Comparison of ENCODE assay signal across 8 mouse cellular contexts in genomic region chr5:34637591-34638156, GRCm38 (mm10). TPM values are rescaled to one million over a fixed set of nuclear protein-coding genes. Genes with fewer than 3 reads are reported as not detected.
DNase-seq lines count a peak whose midpoint lies in the region; ATAC-seq and TF ChIP-seq lines count a peak whose summit lies in the region.

No protein-coding gene starts in this region.

- no peaks in the 10 kb centered on the region for H3K27me3 ChIP-seq in kidney, postnatal 0 days (ENCODE audit: insufficient read depth, low read length)
- no peaks in the 10 kb centered on the region for H3K27me3 ChIP-seq in embryonic facial prominence, embryonic 10.5 days (replicated peaks; ENCODE audit: low read depth, poor library complexity, severe bottlenecking)
- no peaks in the 10 kb centered on the region for H3K27me3 ChIP-seq in hindbrain, embryonic 16.5 days (replicated peaks; ENCODE audit: control insufficient read depth, insufficient read depth, low read length)
- no peaks in the 10 kb centered on the region for H3K27me3 ChIP-seq in midbrain, embryonic 15.5 days (replicated peaks)

- peaks cover 49% of the 10 kb centered on the region for H3K36me3 ChIP-seq in kidney, postnatal 0 days (ENCODE audit: insufficient read depth, low read length)
- H3K36me3 ChIP-seq in embryonic facial prominence, embryonic 10.5 days (replicated peaks): peaks cover 81% of the 10 kb centered on the region
- H3K36me3 ChIP-seq in hindbrain, embryonic 16.5 days (ENCODE audit: control insufficient read depth, insufficient read depth, low read length): peaks cover 38% of the 10 kb centered on the region
- peaks cover 38% of the 10 kb centered on the region for H3K36me3 ChIP-seq in midbrain, embryonic 15.5 days (replicated peaks)

- peaks cover 14% of the 10 kb centered on the region; the same call in 1 of the 2 replicates for H3K4me1 ChIP-seq in kidney, postnatal 0 days (replicated peaks; ENCODE audit: insufficient read depth, low read length)
- peaks cover 40% of the 10 kb centered on the region for H3K4me1 ChIP-seq in embryonic facial prominence, embryonic 10.5 days
- H3K4me1 ChIP-seq in hindbrain, embryonic 16.5 days (ENCODE audit: control insufficient read depth, insufficient read depth, low read depth, low read length): peaks cover 17% of the 10 kb centered on the region
- H3K4me1 ChIP-seq in midbrain, embryonic 15.5 days: peaks cover 22% of the 10 kb centered on the region

- H3K4me2 ChIP-seq in kidney, postnatal 0 days (ENCODE audit: low read length): peak overlapping the region; percentile 75; the same call in 1 of the 2 replicates
- no peak overlapping the region for H3K4me2 ChIP-seq in hindbrain, embryonic 16.5 days (ENCODE audit: low read length)
- H3K4me2 ChIP-seq in midbrain, embryonic 15.5 days: peak overlapping the region; percentile 80

- no peak overlapping the region for H3K27ac ChIP-seq in kidney, postnatal 0 days
- H3K27ac ChIP-seq in embryonic facial prominence, embryonic 10.5 days (replicated peaks): peak overlapping the region; percentile 90
- no peak overlapping the region; the same call in 1 of the 2 replicates for H3K27ac ChIP-seq in hindbrain, embryonic 16.5 days (ENCODE audit: low read depth, low read length)
- no peak overlapping the region for H3K27ac ChIP-seq in midbrain, embryonic 15.5 days

- H3K9ac ChIP-seq in kidney, postnatal 0 days (ENCODE audit: low read depth, low read length): 0 out of 2 replicates have a peak overlapping the region, but pooled peaks have one; percentile 62
- peak overlapping the region; percentile 87; the same call in 1 of the 2 replicates for H3K9ac ChIP-seq in hindbrain, embryonic 16.5 days (ENCODE audit: low read depth, low read length)
- no peak overlapping the region for H3K9ac ChIP-seq in midbrain, embryonic 15.5 days

- WGBS in kidney, postnatal 0 days: 85% methylated on average over 7 of the region's 7 CpGs
- 83% methylated on average over 7 of the region's 7 CpGs for WGBS in embryonic facial prominence, embryonic 10.5 days
- 86% methylated on average over 7 of the region's 7 CpGs for WGBS in hindbrain, embryonic 16.5 days
- WGBS in midbrain, embryonic 15.5 days: 83% methylated on average over 7 of the region's 7 CpGs

- DNase-seq in kidney, postnatal 0 days (ENCODE audit: low spot score): no peak
- no peak for DNase-seq in kidney, postnatal 10 days
- no peak for DNase-seq in embryonic facial prominence, embryonic 10.5 days (ENCODE audit: low spot score)
- no peak for DNase-seq in layer of hippocampus, adult 11-12 months (ENCODE audit: low spot score)
- DNase-seq in cerebellum, adult 9-10 months: no peak
- DNase-seq in layer of hippocampus, postnatal 14 days (ENCODE audit: low spot score in 2 of 2): no peak

- no peak for ATAC-seq in kidney, postnatal 0 days (replicated peaks; ENCODE audit: low FRiP score, low read depth)
- no peak for ATAC-seq in hindbrain, embryonic 16.5 days
- no peak for ATAC-seq in midbrain, embryonic 15.5 days (replicated peaks)

- no peaks in the 10 kb centered on the region for H3K9me3 ChIP-seq in kidney, postnatal 0 days (replicated peaks; ENCODE audit: low read length)
- H3K9me3 ChIP-seq in embryonic facial prominence, embryonic 10.5 days: no peaks in the 10 kb centered on the region
- no peaks in the 10 kb centered on the region for H3K9me3 ChIP-seq in hindbrain, embryonic 16.5 days (ENCODE audit: control insufficient read depth, low read length)
- no peaks in the 10 kb centered on the region for H3K9me3 ChIP-seq in midbrain, embryonic 15.5 days

- peak overlapping the region; percentile 50; the same call in 1 of the 2 replicates for H3K4me3 ChIP-seq in kidney, postnatal 0 days (replicated peaks; ENCODE audit: low read depth, low read length)
- H3K4me3 ChIP-seq in embryonic facial prominence, embryonic 10.5 days: peak overlapping the region; percentile 70
- no peak overlapping the region; the same call in 1 of the 2 replicates for H3K4me3 ChIP-seq in hindbrain, embryonic 16.5 days (ENCODE audit: low read length)
- H3K4me3 ChIP-seq in midbrain, embryonic 15.5 days: no peak overlapping the region; the same call in 1 of the 2 replicates

- TF ChIP-seq CTCF in kidney, postnatal 0 days (IDR thresholded peaks at IDR 0.05; ENCODE audit: low read depth): no peak

RNA-seq across cellular contexts. Expression of gene Mfsd10, which starts 0.7 kb away (rescaled TPM):
- polyA plus RNA-seq in kidney, postnatal 0 days (2015; fragmentation: Nextera tagmentation; extraction: Ambion mirVana): 86.9 and 108 TPM in 2 replicates
- 92.1 and 97.6 TPM in 2 replicates for polyA plus RNA-seq in embryonic facial prominence, embryonic 10.5 days (2016; fragmentation: Nextera tagmentation; extraction: Ambion mirVana)
- polyA plus RNA-seq in hindbrain, embryonic 16.5 days (2015; fragmentation: Nextera tagmentation; extraction: Ambion mirVana): 106 and 109 TPM in 2 replicates
- polyA plus RNA-seq in midbrain, embryonic 15.5 days (2015; fragmentation: Nextera tagmentation; extraction: Ambion mirVana): 106 and 118 TPM in 2 replicates
- total RNA-seq in layer of hippocampus, postnatal 14 days (2021): 10 to 100 TPM; 38.0 to 41.7 TPM

RNA-seq across cellular contexts. Expression of gene Nop14, which starts 22.3 kb away (rescaled TPM):
- 22.3 and 22.7 TPM in 2 replicates for polyA plus RNA-seq in kidney, postnatal 0 days (2015; fragmentation: Nextera tagmentation; extraction: Ambion mirVana)
- polyA plus RNA-seq in embryonic facial prominence, embryonic 10.5 days (2016; fragmentation: Nextera tagmentation; extraction: Ambion mirVana): 28.5 and 28.8 TPM in 2 replicates
- polyA plus RNA-seq in hindbrain, embryonic 16.5 days (2015; fragmentation: Nextera tagmentation; extraction: Ambion mirVana): 20.4 and 21.2 TPM in 2 replicates
- polyA plus RNA-seq in midbrain, embryonic 15.5 days (2015; fragmentation: Nextera tagmentation; extraction: Ambion mirVana): 20.2 and 21.1 TPM in 2 replicates
- 10 to 100 TPM; 13.8 to 15.4 TPM for total RNA-seq in layer of hippocampus, postnatal 14 days (2021)

RNA-seq across cellular contexts. Expression of gene Grk4, which starts 22.5 kb away (rescaled TPM):
- 2.2 and 3.6 TPM in 2 replicates for polyA plus RNA-seq in kidney, postnatal 0 days (2015; fragmentation: Nextera tagmentation; extraction: Ambion mirVana)
- polyA plus RNA-seq in embryonic facial prominence, embryonic 10.5 days (2016; fragmentation: Nextera tagmentation; extraction: Ambion mirVana): 1.6 and 2.1 TPM in 2 replicates
- polyA plus RNA-seq in hindbrain, embryonic 16.5 days (2015; fragmentation: Nextera tagmentation; extraction: Ambion mirVana): 3.1 and 3.5 TPM in 2 replicates
- polyA plus RNA-seq in midbrain, embryonic 15.5 days (2015; fragmentation: Nextera tagmentation; extraction: Ambion mirVana): 2.7 and 2.8 TPM in 2 replicates
- total RNA-seq in layer of hippocampus, postnatal 14 days (2021): 1 to 10 TPM; 5.3 to 6.5 TPM

Comparison
In these comparisons a context has a peak if more than half of its experiments do, and no peak if none do; other contexts are left out.
1. H3K4me3 ChIP-seq: peak in kidney, postnatal 0 days (single experiment) and embryonic facial prominence, embryonic 10.5 days (single experiment); none in hindbrain, embryonic 16.5 days (single experiment) and midbrain, embryonic 15.5 days (single experiment).